Mouse (Mus musculus): ENCODE results near the gene Gucd1. TPM values are rescaled to one million over a fixed set of nuclear protein-coding genes. Genes with fewer than 3 reads are reported as not detected.
A peak's percentile ranks its signal among the peaks of the same experiment; 100 is the strongest.
"Not testable (repeated sequence)": the region's sequence is repeated elsewhere in the genome, so short reads cannot be mapped to it uniquely, and the experiment has no call there.

Gucd1 gene
- 10 to 100 TPM; 17.4 to 20.0 TPM for total RNA-seq (2021)

DNA sequence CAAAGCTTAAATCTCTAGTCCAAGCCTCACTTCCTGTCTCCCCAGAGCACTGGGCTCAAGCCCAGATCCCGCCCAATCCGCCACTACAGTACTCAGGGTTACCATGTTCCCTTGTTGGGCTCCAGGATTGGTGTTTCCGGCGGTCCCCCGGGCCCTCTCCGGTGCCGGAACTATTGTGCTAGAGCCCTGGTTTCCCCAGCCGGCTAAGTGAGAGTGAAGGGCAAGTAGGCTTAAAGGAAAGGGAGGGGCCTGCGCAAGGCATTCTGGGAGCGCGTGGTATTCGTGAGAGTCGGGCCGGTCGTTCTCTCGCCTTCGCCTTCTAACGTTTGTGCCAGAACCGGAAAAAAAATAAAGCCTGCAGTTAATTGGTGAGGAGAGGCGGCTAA, at the start of gene Gucd1:
TSS of gene Gucd1 (minus strand) at position 215 of the 386 bp plus-strand sequence.
- DNase-seq (ENCODE audit: low spot score in 2 of 2) = peak; percentile 95 to 98
- intact Hi-C loops (cut with DNase I) = loop anchor here (2.0 to 5.0 kb wide), 3 partner anchors 39 to 341 kb away; no protein-coding TSS in a partner anchor

DNA sequence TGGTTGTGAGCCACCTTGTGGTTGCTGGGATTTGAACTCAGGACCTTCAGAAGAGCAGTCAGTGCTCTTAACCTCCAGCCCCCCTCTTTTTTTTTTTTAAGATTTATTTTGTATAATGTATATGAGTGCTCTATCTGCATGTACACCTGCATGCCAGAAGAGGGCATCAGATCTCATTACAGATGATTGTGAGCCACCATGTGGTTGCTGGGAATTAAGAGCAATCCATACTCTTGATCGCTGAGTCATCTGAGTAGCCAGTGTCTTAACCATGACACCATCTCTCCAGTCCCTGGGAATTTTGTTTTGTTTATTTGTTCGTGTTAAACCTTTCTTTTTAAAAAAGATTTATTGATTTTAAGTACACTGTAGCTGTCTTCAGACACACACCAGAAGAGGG, 49.0 kb upstream of the Gucd1 start:
- DNase-seq (ENCODE audit: low spot score in 2 of 2); intact Hi-C loops (cut with DNase I): not testable (repeated sequence)

DNA sequence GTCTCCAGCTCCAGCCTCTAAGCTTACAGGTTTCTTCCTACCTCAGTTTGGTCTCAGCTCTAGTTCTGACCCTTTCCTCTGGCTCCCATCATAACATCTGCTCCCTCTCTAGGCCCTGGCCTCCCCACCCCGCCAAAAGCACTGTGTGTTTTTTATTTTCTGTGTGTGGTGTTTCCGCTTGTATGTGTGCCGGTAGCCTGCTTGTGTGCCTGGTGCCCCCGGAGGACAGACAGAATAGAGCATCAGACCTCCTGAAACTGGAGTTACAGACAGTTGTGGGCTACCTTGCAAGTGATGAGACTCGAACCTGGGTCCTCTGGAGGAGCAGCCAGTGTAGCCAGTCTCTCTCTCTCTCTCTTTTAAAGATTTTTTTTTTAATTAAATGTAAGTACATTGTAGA, 48.5 kb upstream of the Gucd1 start:
- intact Hi-C loops (cut with DNase I) = no loop called here
- DNase-seq (ENCODE audit: low spot score in 2 of 2) = no peak

DNA sequence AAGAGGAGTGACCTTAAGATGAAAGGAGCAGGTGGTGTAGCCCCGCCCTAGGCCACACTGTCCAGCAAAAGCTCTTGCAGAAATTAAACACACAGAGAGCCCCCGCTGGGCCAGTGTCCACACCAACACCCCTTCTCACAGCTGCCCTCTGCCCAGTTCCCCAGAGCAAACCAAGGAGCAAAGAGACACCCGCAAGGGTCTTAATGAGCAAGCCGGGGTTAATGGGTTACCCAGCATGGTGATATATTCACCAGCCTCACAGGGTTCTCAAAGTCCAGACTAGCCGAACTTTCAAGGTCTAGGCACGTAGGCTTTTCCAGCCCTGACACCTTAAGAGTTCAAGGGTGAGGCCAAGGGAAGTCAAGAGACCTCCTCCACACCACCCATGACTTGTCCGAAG, 48.1 kb upstream of the Gucd1 start:
- intact Hi-C loops (cut with DNase I) = no loop called here
- DNase-seq (ENCODE audit: low spot score in 2 of 2) = no peak

DNA sequence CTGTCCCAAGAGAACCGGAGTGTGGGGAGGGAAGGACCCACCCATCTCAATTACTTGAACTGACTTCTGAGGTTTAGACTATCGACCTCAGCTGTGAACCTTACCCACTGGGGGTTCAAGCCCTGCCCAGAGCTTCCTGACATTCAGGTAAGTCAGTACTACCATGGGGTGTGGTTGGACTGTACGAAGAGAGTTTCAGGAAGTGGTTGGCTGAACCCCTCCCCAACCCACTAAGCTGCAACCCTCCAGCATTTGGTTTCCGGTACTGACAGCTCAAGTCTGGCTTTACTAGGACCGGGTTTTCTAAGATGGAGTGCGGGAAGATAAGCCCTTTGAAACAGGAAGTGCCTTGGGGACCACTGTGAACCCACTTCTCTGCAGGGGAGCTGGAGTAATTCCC, 47.7 kb upstream of the Gucd1 start:
- no peak for DNase-seq (ENCODE audit: low spot score in 2 of 2)
- intact Hi-C loops (cut with DNase I) = no loop called here

DNA sequence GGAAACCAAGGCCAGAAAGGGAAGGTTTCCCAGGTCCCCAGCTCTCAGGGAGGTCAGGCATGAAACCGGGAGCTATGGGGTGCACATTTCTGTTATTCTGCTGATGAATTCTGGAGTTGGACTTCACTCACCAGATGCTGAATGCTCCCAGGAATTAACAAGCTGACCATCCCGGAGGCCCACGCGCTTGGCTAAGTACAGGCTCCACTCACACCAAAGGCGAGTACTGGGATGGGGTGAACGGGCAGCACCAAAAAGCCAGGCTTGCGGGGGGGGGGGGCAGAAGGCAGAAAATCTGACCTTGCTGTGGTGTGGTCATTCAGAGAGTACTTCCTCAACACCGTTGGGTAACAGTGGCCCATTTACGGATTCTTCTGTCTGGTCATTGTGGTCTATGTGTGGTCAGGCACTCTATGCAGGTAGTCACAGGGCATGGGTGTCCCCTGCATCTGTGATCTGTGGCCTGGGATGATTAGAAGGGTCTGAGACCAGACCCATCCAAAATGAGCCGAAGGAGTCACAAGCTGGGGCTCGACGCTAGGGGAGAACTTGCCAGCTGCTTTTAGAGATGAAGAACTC, 47.0 kb upstream of the Gucd1 start:
- intact Hi-C loops (cut with DNase I) = no loop called here
- no peak for DNase-seq (ENCODE audit: low spot score in 2 of 2)

DNA sequence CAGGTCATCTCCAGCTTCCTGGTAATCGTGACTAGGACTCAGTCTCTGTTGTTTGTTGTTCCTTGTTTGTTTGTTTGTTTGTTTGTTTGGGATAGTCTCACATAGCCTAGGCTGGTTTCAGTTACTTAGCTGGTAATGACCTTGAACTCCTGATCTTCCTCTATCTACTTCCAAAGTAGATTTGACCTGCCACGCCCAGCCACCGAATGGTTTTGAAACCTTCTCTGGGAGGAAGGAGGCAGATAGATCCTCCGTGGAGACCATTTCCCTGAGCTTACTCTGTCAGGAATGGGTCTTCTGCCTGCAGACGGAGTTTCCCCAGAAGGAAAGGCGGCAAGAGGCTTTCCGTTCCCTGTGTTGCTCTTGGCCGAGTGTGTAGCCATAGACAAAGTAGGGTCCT, 44.8 kb upstream of the Gucd1 start:
- DNase-seq (ENCODE audit: low spot score in 2 of 2) = no peak
- intact Hi-C loops (cut with DNase I) = no loop called here

DNA sequence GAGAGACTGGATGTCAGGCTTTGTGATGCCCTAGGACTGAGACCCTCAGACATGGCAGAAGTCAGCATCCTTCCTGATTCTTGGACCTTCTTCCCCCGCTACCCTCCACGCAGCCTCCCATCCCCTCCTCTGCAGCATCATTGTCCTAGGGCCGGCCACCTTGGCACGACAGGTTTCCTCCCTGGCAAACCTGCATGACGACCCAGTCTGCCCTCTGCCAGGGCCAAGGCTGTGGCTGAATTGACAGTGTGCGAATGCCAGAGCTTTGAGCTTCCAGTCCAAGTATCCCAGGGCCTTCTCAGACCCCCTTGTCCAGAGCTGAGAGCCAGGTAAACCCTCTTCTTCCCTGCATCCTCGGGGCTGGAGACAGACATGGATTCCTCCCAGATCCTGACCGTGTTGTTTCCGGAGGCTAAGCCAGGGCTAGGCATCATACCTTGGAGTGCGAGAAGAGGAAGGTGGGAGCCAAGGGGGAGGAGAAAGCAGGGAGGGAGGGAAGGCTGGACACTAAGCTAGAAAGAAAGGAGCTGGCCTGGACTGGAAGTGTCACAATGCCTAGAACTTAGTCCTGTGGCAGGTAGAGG, 43.4 kb upstream of the Gucd1 start, which contains the start of gene Ggt1:
TSS of gene Ggt1 (plus strand) at position 534 of the 584 bp plus-strand sequence.
- no peak for DNase-seq (ENCODE audit: low spot score in 2 of 2)
- intact Hi-C loops (cut with DNase I) = no loop called here

DNA sequence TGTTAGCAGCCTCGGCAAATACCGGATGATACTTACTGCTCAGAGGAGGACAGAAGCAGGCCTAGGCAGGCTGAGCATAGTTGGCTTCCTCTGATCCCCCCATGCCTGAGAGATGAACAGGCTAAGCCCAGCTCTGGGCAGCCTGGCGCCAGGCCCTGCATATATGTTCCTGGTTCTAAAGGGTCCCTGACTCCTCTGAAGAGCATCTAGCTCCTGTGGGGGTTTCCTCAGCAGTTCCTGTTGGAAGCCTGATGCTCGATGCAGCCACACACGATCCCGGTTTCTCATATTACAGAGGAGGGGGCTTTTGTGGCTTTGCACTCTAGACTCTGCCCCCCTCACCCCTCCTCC, 42.8 kb upstream of the Gucd1 start:
- DNase-seq (ENCODE audit: low spot score in 2 of 2) = no peak
- intact Hi-C loops (cut with DNase I) = no loop called here

DNA sequence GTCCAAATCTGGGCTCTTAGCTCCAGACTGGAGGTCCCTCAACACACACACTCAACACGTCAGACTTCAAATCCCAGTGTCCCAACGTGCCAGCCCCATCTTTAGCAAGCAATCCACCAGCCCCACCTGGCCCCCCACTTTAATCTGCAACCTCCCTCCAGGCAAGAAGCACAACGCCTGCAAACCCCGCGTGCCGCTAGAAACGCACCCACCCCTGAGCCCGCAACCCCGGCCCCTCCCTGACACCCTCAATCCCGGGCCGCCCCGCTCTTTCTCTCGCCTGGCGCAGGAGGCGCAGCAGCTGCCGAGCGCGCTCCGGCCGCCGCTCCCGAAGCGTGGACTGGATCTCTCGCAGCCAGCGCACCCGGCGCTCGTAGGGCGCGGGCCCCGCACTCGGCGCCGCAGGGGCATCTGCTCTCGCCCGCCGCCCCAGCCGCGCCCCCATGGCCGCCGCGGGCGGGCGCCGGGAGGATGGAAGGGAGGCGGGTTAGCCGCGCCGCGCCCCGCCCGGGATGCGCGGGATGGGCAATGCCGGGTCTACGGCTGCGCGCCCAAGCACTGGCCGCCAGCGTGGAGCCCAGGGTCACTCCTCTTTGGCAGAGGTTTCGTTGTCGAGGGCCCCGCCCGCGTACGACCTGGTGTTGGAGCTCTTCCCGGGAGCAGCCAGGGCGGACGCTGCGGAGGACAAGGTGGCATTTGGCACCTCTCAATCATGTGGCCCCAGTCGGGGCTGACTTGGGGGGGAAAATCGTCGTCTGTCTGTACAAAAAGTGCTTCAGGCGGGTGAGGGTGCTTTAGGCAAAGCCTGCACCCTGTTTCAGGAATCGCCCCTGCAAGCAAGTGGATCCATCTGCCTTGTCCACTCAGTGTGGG, 42.1 kb upstream of the Gucd1 start, which contains the start of gene Lrrc75b:
TSS of gene Lrrc75b (minus strand) at position 655 of the 873 bp plus-strand sequence.
- peak; percentile 41 to 49 for DNase-seq (ENCODE audit: low spot score in 2 of 2)
- intact Hi-C loops (cut with DNase I) = no loop called here

DNA sequence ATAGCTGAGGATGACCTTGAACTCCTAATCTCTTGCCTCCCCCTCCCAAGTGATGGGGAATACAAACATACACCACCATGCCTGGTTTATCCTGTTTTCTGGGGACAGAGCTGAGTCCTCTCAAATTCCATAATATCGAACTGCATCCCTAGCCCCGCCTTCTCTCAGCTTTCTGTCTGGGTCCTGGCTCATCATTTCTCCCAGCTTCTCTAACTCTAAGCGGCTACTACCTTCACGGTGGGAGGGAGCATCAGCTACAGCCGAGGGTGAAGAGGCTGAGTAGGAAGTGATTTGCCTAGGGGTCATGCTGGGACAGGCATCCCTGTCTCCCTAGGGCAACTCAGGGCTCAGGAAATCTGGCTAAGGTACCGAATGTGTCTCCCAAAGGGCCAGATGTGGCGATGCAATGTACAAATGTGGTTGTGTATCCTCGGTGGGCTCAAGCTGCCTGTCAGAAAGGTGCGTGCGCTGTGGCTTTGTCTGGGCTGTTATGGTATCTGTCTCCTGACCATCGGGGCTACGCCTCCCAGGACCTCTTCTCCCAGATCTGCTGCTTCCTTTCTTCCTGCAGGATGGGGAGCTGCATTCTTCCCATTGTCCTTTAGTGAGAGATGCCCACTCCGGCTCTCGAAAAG, 41.4 kb upstream of the Gucd1 start:
- intact Hi-C loops (cut with DNase I) = no loop called here
- DNase-seq (ENCODE audit: low spot score in 2 of 2) = no peak

DNA sequence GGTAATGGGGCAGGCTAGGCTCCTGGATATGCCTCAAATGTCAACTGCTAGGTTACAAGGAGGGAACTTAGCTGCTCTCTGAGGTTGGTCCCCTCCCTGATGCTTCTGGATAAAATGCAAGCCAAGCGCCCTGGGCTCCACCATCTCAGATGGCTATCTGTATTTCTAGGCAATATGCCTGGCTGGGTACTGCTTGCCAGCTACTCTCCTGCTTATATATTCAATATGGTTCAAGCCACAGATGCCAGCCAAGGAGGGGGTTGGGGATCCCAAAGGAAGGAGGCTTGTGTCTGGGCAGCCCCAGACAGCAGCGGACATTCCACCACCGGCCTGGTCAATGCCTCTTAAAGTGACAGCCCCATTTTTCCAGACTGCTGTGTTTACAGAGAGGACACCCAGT, 40.7 kb upstream of the Gucd1 start:
- intact Hi-C loops (cut with DNase I) = no loop called here
- DNase-seq (ENCODE audit: low spot score in 2 of 2) = peak in 1 of 2 experiments; percentile 57

DNA sequence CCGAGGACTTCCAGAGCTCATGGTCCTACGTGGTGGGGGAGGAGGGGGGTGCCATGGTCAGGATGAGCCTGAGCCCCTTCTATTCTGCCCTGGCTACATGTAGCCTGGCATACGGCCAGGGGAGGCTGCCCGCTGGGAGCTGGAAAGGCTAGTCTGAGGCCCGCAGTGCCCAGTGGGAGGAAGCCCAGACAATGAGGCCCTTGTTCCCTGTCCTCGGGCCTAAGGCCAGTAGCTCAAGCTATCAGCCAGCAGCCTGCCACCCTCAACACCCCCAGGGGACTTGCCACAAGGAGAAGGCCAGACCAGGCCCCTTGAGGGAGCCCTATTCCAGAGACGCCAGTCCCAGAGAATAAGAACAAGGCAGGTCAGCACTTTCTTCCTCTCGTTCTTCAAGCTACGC, 38.3 kb upstream of the Gucd1 start:
- peak; percentile 59 to 82 for DNase-seq (ENCODE audit: low spot score in 2 of 2)

DNA sequence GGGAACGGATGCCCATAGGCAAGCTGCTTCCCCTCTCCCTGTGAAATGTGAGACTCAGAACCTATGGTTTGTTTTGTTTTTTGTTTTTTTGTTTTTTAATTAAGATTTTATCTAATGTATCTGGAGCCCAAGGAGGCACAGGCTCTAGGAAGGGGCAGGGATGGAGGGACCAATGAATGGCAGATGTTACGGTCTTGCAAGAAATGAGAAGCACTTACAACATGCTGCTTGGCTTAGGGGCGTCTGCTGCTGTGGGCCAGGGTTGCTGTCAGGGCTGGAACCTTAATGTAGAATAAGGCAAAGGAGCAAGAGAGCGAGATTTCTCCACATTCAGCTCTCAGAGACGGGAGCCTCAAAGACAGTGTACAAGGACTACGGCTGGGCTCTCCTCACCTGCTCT, 37.8 kb upstream of the Gucd1 start:
- intact Hi-C loops (cut with DNase I) = no loop called here

More for the DNA sequence above, 38.3 kb upstream of the Gucd1 start:
- intact Hi-C loops (cut with DNase I) = loop anchor here (2.0 kb wide), 1 partner anchor 39 kb away; the partner anchor contains the start of genes Gucd1 and Snrpd3

DNA sequence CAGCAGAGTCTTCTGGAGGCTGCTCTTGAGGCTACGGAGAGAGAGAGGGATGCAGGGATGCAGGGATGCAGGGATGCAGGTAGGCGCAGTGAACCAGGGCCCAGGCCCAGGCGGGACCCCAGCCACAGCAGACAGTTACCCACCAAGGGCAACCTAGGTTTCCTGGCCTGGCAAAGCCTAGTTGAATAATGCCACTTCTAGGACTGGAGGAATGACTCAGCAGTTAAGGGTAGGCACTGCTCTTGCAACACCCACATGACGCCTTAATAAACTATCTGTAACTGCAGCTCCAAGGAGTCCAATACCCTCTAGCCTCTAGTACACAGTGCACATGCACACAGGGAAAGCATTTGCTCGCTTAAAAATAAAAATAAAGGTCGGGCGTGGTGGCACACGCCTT, 36.3 kb upstream of the Gucd1 start:
- DNase-seq (ENCODE audit: low spot score in 2 of 2) = no peak
- intact Hi-C loops (cut with DNase I) = no loop called here

More for the DNA sequence above, 37.8 kb upstream of the Gucd1 start:
- DNase-seq (ENCODE audit: low spot score in 2 of 2) = no peak

DNA sequence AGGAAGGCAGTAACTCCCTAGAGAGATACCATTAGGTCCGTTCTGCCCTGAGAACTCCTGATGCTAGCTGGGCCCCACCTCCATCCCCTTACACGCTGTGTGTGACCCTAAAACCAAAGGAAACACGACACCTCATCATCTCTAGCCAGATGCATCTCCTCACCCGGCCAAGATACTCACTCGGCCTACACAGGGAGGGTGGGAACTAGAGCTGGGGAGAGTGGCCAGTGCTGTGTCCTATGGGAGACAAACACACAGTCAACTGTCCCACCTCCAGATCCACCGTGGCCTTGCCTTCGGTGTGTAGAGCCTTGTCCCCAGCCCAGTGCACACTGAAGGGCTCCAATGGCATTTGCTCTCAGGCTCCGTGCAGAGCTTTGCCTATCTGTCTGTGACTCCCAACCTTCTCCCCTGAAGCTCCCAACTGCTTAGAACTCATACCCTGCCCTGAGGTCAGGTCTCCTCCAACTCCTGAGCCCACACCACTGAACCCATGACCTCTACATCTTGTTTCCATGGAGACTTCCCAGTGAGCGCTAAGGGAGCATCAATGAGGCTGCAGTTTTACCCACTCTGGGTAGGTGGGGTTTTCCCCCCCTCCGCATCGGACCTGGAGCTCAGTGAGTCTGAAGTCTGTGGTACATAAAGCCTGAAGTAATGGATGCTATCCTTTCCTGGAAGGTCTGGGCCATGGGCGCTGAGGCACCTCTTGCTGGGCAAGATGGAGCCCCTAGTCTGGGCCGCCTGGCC, 35.1 kb upstream of the Gucd1 start:
- DNase-seq (ENCODE audit: low spot score in 2 of 2) = no peak
- intact Hi-C loops (cut with DNase I) = no loop called here

DNA sequence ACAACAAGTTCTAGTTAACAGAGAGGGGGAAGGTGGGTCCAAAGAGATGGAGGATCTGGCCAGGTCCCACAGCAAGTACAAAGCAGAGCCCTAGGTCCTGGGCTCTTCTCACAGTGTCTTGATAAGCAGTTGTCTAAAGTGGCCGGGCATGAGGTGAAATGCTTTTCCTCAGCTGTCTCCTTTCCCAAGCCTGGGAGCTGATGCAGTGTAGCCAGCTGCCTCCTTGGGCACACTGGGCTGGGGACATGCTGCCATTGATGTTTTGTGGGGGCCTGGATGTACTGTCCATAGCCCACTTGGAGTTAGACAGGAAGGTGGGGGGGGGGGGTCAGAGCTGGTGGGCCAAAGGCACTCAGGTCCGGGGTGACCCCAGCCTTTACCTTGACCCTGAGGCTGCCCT, 34.3 kb upstream of the Gucd1 start:
- intact Hi-C loops (cut with DNase I) = no loop called here
- DNase-seq (ENCODE audit: low spot score in 2 of 2) = no peak

DNA sequence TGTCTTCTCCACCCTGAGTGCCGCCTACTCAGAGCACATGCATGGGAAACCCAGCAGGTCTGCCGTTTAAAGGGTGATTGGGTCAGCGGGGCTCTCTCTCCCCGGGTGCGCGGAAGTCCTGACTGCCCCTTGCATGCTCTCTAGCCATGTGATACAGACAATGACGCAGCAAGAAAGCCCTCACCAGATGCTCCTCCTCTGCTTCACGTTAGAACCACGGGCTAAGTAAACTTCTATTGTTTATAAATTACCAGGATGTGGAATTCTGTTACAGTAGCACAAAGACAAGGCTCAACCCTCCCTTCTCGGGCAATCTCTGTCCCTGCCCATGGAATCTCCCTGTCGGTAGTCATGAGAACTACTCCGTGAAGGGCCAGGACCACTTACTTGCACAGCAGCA, 33.4 kb upstream of the Gucd1 start:
- DNase-seq (ENCODE audit: low spot score in 2 of 2) = no peak
- intact Hi-C loops (cut with DNase I) = no loop called here

DNA sequence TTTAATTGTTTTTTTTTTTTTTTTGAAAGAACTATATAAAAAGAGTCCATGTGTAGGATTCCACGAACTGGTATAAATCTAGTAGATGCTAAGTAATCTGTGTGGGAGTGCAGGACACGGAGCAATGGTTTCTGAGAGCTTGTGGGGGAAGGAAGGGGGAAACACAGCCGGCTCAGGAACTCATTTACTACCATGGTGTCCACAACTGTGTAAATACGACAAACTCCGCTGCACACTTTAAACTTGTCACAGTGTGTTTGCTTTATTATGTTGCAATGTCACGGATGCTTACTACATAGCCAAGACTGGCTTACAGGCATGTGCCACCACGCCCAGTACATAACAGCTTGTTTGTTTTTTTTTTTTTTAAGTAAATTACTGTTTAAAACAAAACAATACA, 32.1 kb upstream of the Gucd1 start:
- intact Hi-C loops (cut with DNase I) = no loop called here
- peak in 1 of 2 experiments; percentile 19 for DNase-seq (ENCODE audit: low spot score in 2 of 2)

All from left cerebral cortex, postnatal 25 days (tissue).